Mouse (Mus musculus) midbrain, embryonic 15.5 days (tissue): Measurements from ENCODE around the gene Ago3. TPM values are rescaled to one million over a fixed set of nuclear protein-coding genes. Genes with fewer than 3 reads are reported as not detected.

Source experiments
- ATAC-seq: fragments of 200-750 bp; cut with Nextera tagmentation; replicated peaks from 2 replicates; pipeline ENCODE4 v1.8.0; 2017; ENCODE audit warnings: moderate TSS enrichment
- H3K27ac ChIP-seq: fragments of 300-500 bp; sonication (generic); 2 replicates; pipeline ENCODE4 v1.5.1; 2015; ENCODE audit warnings: mild to moderate bottlenecking, inconsistent platforms
- H3K27me3 ChIP-seq: fragments of 300-500 bp; sonication (generic); replicated peaks from 2 replicates; pipeline ENCODE4 v1.6.1; 2015; ENCODE audit warnings: inconsistent platforms
- H3K36me3 ChIP-seq: fragments of 300-500 bp; sonication (generic); replicated peaks from 2 replicates; pipeline ENCODE4 v1.6.1; 2015; ENCODE audit warnings: inconsistent platforms
- H3K4me1 ChIP-seq: fragments of 300-500 bp; sonication (generic); 2 replicates; pipeline ENCODE4 v1.6.1; 2015; ENCODE audit warnings: inconsistent platforms
- H3K4me2 ChIP-seq: fragments of 300-500 bp; sonication (generic); 2 replicates; pipeline ENCODE4 v1.6.1; 2015; ENCODE audit warnings: inconsistent platforms, mild to moderate bottlenecking, moderate library complexity
- H3K4me3 ChIP-seq: fragments of 300-500 bp; sonication (generic); 2 replicates; pipeline ENCODE4 v1.5.1; 2015; ENCODE audit warnings: mild to moderate bottlenecking, inconsistent platforms
- H3K9ac ChIP-seq: fragments of 300-500 bp; sonication (generic); 2 replicates; pipeline ENCODE4 v1.6.1; 2015; ENCODE audit warnings: mild to moderate bottlenecking, inconsistent platforms
- H3K9me3 ChIP-seq: fragments of 300-500 bp; sonication (generic); 2 replicates; pipeline ENCODE4 v1.6.1; 2016; ENCODE audit warnings: inconsistent platforms
- WGBS: fragments of 180-500 bp; shearing (Covaris S2); methylation state at CpG from one replicate; pipeline ENCODE4 v1.1.7; 2015; ENCODE audit warnings: mixed read lengths; 5-methylcytosine and 5-hydroxymethylcytosine counted together
- polyA plus RNA-seq: library from polyadenylated mRNA; unstranded; fragments of >200 nt; fragmentation: Nextera tagmentation; extraction: Ambion mirVana; gene quantifications from 2 replicates; pipeline ENCODE4 v1.2.1, GENCODE M21; 2015

The Ago3 gene
- polyA plus RNA-seq, 1 experiment from 2014 or later, result 18.6 TPM

DNA sequence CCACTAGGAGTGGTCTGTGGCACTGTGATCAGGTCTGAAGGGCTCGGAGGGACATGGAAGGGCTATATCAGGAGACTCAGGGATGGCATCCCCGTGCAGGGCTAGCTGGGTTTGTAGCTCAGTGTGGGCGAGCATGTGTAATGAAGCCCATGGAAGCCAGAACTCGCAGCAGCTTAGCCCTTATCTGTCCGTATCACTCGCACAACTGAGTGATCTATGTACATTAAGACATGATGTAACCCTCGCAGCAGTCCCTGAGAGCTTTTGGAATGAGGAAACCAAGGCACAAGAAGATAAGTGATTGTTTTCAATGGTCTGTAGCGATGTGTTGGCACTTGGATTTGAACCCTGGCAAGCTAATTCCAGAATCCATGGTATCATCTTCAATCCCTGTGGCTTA lies 145.8 kb downstream of the Ago3 start:
- Histone ChIP-seq H3K27me3 (peaks cover 38% of the 10 kb centered on the region), H3K4me1 (peaks cover 5% of the 10 kb centered on the region)
- no peak for ATAC-seq

DNA sequence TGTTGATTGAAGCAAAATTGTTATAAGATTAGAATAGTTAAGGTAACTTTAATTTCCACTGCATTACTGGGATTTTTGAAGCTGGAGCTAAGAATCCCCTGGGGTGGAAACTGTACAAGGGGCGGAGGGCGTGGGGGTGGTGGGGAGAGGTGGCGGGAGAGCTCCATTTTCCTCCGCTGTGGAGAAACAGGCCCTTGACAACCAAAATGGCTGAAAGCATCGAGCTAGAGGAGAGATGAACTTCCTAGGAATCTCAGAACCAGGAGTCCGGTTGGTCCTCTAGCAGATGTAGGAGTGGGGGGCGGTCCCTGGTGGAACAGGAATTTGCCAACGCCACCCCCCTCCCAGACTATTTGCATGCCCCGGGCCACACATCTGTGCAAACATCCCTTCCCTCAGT lies 147.7 kb downstream of the Ago3 start:
- no peak for ATAC-seq
- Histone ChIP-seq H3K9me3 (no peaks in the 10 kb centered on the region), H3K9ac (no peak overlapping the region), H3K4me2 (no peak overlapping the region), H3K36me3 (no peaks in the 10 kb centered on the region; the same call in 1 of the 2 replicates), H3K27me3 (peaks cover 20% of the 10 kb centered on the region), H3K4me3 (no peak overlapping the region), H3K4me1 (peaks cover 8% of the 10 kb centered on the region), H3K27ac (no peak overlapping the region)
- 68% methylated on average over 9 of the region's 9 CpGs for WGBS

More for the DNA sequence above, 145.8 kb downstream of the Ago3 start:
- Histone ChIP-seq H3K9ac (no peak overlapping the region), H3K4me2 (no peak overlapping the region), H3K9me3 (no peaks in the 10 kb centered on the region), H3K27ac (no peak overlapping the region), H3K36me3 (no peaks in the 10 kb centered on the region), H3K4me3 (no peak overlapping the region)
- 87% methylated on average over 8 of the region's 8 CpGs for WGBS

Other genes with a start within 250 kb of the Ago3 start
- gene Thrap3, start 226.8 kb downstream of the Ago3 start, polyA plus RNA-seq, result 140 and 150 TPM in 2 replicates
- 85.4 and 92.1 TPM in 2 replicates for gene Map7d1, start 173.2 kb downstream of the Ago3 start, polyA plus RNA-seq
- 184 and 188 TPM in 2 replicates for gene Trappc3, start 167.2 kb downstream of the Ago3 start, polyA plus RNA-seq
- gene Col8a2, start 142.8 kb downstream of the Ago3 start, polyA plus RNA-seq, result 2.6 and 2.9 TPM in 2 replicates
- gene Adprhl2, start 107.9 kb downstream of the Ago3 start, polyA plus RNA-seq, result 94.6 and 99.9 TPM in 2 replicates
- 11.8 and 15.1 TPM in 2 replicates for gene Tekt2, start 103.9 kb downstream of the Ago3 start, polyA plus RNA-seq
- gene Ago1, start 39.0 kb upstream of the Ago3 start, polyA plus RNA-seq, result 11.9 TPM in 2 replicates
- 10.2 and 10.9 TPM in 2 replicates for gene Ago4, start 103.9 kb upstream of the Ago3 start, polyA plus RNA-seq
- gene Clspn, start 127.4 kb upstream of the Ago3 start, polyA plus RNA-seq, result 5.7 and 6.2 TPM in 2 replicates
- 16.3 and 16.6 TPM in 2 replicates for gene 5730409E04Rik, start 180.3 kb upstream of the Ago3 start, polyA plus RNA-seq
- gene Psmb2, start 248.1 kb upstream of the Ago3 start, polyA plus RNA-seq, result 383 and 406 TPM in 2 replicates